ENCODE assay signal across 26 mouse cellular contexts in genomic region chr2:18909713-18910112, GRCm38 (mm10).
DNase-seq lines count a peak whose midpoint lies in the region; ATAC-seq and TF ChIP-seq lines count a peak whose summit lies in the region.
"Had no signal": no experiment of that assay in that cellular context is flagged by ENCODE, and none has a peak within 500 bp of the region (broad histone marks: within the 10 kb centered on the region; RNA-seq: fewer than 3 reads in every experiment).

No protein-coding gene starts in this region.

- WGBS in kidney, embryonic 15.5 days: 77% methylated on average over 6 of the region's 6 CpGs
- 86% methylated on average over 6 of the region's 6 CpGs for WGBS in stomach, postnatal 0 days
- WGBS in hindbrain, postnatal 0 days: 70% methylated on average over 6 of the region's 6 CpGs

- no peak overlapping the region for H3K27ac ChIP-seq in kidney, embryonic 15.5 days
- no peak overlapping the region for H3K27ac ChIP-seq in stomach, postnatal 0 days (replicated peaks)
- H3K27ac ChIP-seq in hindbrain, postnatal 0 days: no peak overlapping the region
- H3K27ac ChIP-seq: embryonic facial prominence, embryonic 12.5 days; heart, adult 2 months; hindbrain, embryonic 15.5 days; limb, embryonic 15.5 days; liver, embryonic 15.5 days; neural tube, embryonic 13.5 days had no signal

- no peak for TF ChIP-seq CTCF in stomach, postnatal 0 days (IDR thresholded peaks at IDR 0.05; ENCODE audit: low read depth)
- no peak for TF ChIP-seq CTCF in hindbrain, postnatal 0 days (IDR thresholded peaks at IDR 0.05; ENCODE audit: low read depth)

- TF ChIP-seq EP300 in stomach, postnatal 0 days (optimal IDR thresholded peaks at IDR 0.05): no peak

- peaks cover 21% of the 10 kb centered on the region for H3K4me1 ChIP-seq in kidney, embryonic 15.5 days
- H3K4me1 ChIP-seq in stomach, postnatal 0 days (replicated peaks; ENCODE audit: control insufficient read depth, insufficient read depth): no peaks in the 10 kb centered on the region
- H3K4me1 ChIP-seq in hindbrain, postnatal 0 days (ENCODE audit: insufficient read depth, low read length): no peaks in the 10 kb centered on the region
- H3K4me1 ChIP-seq: hindbrain, embryonic 15.5 days had no signal

- no peak overlapping the region for H3K4me2 ChIP-seq in kidney, embryonic 15.5 days
- no peak overlapping the region for H3K4me2 ChIP-seq in stomach, postnatal 0 days (replicated peaks; ENCODE audit: low read depth)
- H3K4me2 ChIP-seq in hindbrain, postnatal 0 days (ENCODE audit: low read depth, low read length): no peak overlapping the region
- H3K4me2 ChIP-seq: embryonic facial prominence, embryonic 12.5 days; hindbrain, embryonic 15.5 days; limb, embryonic 15.5 days; liver, embryonic 15.5 days; neural tube, embryonic 13.5 days had no signal

- H3K9me3 ChIP-seq in kidney, embryonic 15.5 days (replicated peaks): no peaks in the 10 kb centered on the region
- H3K9me3 ChIP-seq in stomach, postnatal 0 days (ENCODE audit: control insufficient read depth, low read length): no peaks in the 10 kb centered on the region
- no peaks in the 10 kb centered on the region for H3K9me3 ChIP-seq in hindbrain, postnatal 0 days (ENCODE audit: low read length)
- H3K9me3 ChIP-seq: embryonic facial prominence, embryonic 12.5 days; hindbrain, embryonic 15.5 days; limb, embryonic 15.5 days; liver, embryonic 15.5 days; neural tube, embryonic 13.5 days had no signal

- H3K36me3 ChIP-seq in kidney, embryonic 15.5 days: peaks cover 6% of the 10 kb centered on the region; the same call in 1 of the 2 replicates
- H3K36me3 ChIP-seq in stomach, postnatal 0 days (ENCODE audit: control insufficient read depth, insufficient read depth, low read length): no peaks in the 10 kb centered on the region
- no peaks in the 10 kb centered on the region for H3K36me3 ChIP-seq in hindbrain, postnatal 0 days (ENCODE audit: insufficient read depth, low read length)
- H3K36me3 ChIP-seq: embryonic facial prominence, embryonic 12.5 days; hindbrain, embryonic 15.5 days; limb, embryonic 15.5 days; neural tube, embryonic 13.5 days had no signal

- no peak overlapping the region for H3K9ac ChIP-seq in kidney, embryonic 15.5 days
- H3K9ac ChIP-seq in stomach, postnatal 0 days (ENCODE audit: low read length): no peak overlapping the region
- H3K9ac ChIP-seq in hindbrain, postnatal 0 days (replicated peaks; ENCODE audit: low read length): no peak overlapping the region
- H3K9ac ChIP-seq: embryonic facial prominence, embryonic 12.5 days; forebrain, postnatal 0 days; hindbrain, embryonic 15.5 days; limb, embryonic 15.5 days; liver, embryonic 15.5 days; neural tube, embryonic 13.5 days had no signal

- H3K27me3 ChIP-seq in kidney, embryonic 15.5 days: no peaks in the 10 kb centered on the region
- no peaks in the 10 kb centered on the region for H3K27me3 ChIP-seq in stomach, postnatal 0 days (ENCODE audit: control insufficient read depth, insufficient read depth, low read length)
- H3K27me3 ChIP-seq in hindbrain, postnatal 0 days (ENCODE audit: insufficient read depth, low read length): no peaks in the 10 kb centered on the region
- H3K27me3 ChIP-seq: embryonic facial prominence, embryonic 12.5 days; hindbrain, embryonic 15.5 days; limb, embryonic 15.5 days; liver, embryonic 15.5 days; neural tube, embryonic 13.5 days; Patski had no signal

- ATAC-seq in kidney, embryonic 15.5 days (replicated peaks; ENCODE audit: low FRiP score): no peak
- no peak for ATAC-seq in stomach, postnatal 0 days (ENCODE audit: low FRiP score, low TSS enrichment)
- ATAC-seq in hindbrain, postnatal 0 days: no peak
- ATAC-seq: forebrain, postnatal 0 days; lung, postnatal 0 days; midbrain, embryonic 16.5 days; Patski had no signal

- DNase-seq in adrenal gland, postnatal 36 days: peak; percentile 15 to 43
- DNase-seq in adrenal gland, postnatal 4 days (ENCODE audit: low spot score in 2 of 2): no peak
- DNase-seq in kidney, postnatal 10 days: peak; percentile 44
- DNase-seq in lung, postnatal 14 days: peak; percentile 19
- no peak for DNase-seq in lung, postnatal 4 days
- no peak for DNase-seq in stomach, postnatal 0 days (ENCODE audit: low spot score)
- DNase-seq in hindbrain, postnatal 0 days (ENCODE audit: low spot score): no peak
- DNase-seq: adrenal gland, postnatal 10 days; cerebellum, adult 9-10 months; forebrain, postnatal 0 days; gastrocnemius, postnatal 14 days; heart, adult 2 months; kidney, adult 8-10 months; left cerebral cortex, postnatal 4 days; retina, postnatal 1 day; thymus, postnatal 25 days had no signal

- H3K4me3 ChIP-seq in kidney, embryonic 15.5 days (replicated peaks): no peak overlapping the region
- H3K4me3 ChIP-seq in stomach, postnatal 0 days (ENCODE audit: low read depth, low read length): no peak overlapping the region
- no peak overlapping the region for H3K4me3 ChIP-seq in hindbrain, postnatal 0 days (ENCODE audit: low read length)
- H3K4me3 ChIP-seq: embryonic facial prominence, embryonic 12.5 days; heart, adult 2 months; hindbrain, embryonic 15.5 days; limb, embryonic 15.5 days; liver, embryonic 15.5 days; myocyte; neural tube, embryonic 13.5 days had no signal

Comparison
In these comparisons a context has a peak if more than half of its experiments do, and no peak if none do; other contexts are left out.
1. DNase-seq: peak in adrenal gland, postnatal 36 days (2 of 2), kidney, postnatal 10 days (single experiment) and lung, postnatal 14 days (single experiment); none in adrenal gland, postnatal 4 days (0 of 2), lung, postnatal 4 days (0 of 2), stomach, postnatal 0 days (single experiment) and hindbrain, postnatal 0 days (single experiment).